Mouse (Mus musculus): ENCODE measurements around the gene Olfr866. TPM values are rescaled to one million over a fixed set of nuclear protein-coding genes. Genes with fewer than 3 reads are reported as not detected.

The Olfr866 gene
- polyA plus RNA-seq (2021; fragmentation: Nextera tagmentation), result not detected in 2 replicates
- long read RNA-seq, experiment 1, result 0 reads
- long read RNA-seq, experiment 2, result 0 reads

GRCm38 (mm10) chr9:20027935-20028334 lies at the start of gene Olfr866:
Gene Olfr866, minus strand, starts transcription at chr9:20028035.

GRCm38 (mm10) chr9:20057462-20057861 lies 29.6 kb upstream of the Olfr866 start, which contains the start of gene Olfr867:
Gene Olfr867, minus strand, starts transcription at chr9:20057562.

Other genes starting within 250 kb of the Olfr866 start
- not detected in 2 replicates for gene Olfr58, start 247.8 kb downstream of the Olfr866 start, polyA plus RNA-seq (2021; fragmentation: Nextera tagmentation)
- not detected in 2 replicates for gene Olfr859, start 223.1 kb downstream of the Olfr866 start, polyA plus RNA-seq (2021; fragmentation: Nextera tagmentation)
- gene Olfr860, start 178.3 kb downstream of the Olfr866 start, polyA plus RNA-seq (2021; fragmentation: Nextera tagmentation), result not detected in 2 replicates
- gene Olfr862, start 140.0 kb downstream of the Olfr866 start, polyA plus RNA-seq (2021; fragmentation: Nextera tagmentation), result not detected in 2 replicates
- gene Olfr77, start 111.2 kb downstream of the Olfr866 start, polyA plus RNA-seq (2021; fragmentation: Nextera tagmentation), result 0.36 and 0.44 TPM in 2 replicates
- not detected in 2 replicates for gene Olfr867, start 29.5 kb upstream of the Olfr866 start, polyA plus RNA-seq (2021; fragmentation: Nextera tagmentation)
- gene Olfr868, start 70.6 kb upstream of the Olfr866 start, polyA plus RNA-seq (2021; fragmentation: Nextera tagmentation), result not detected in 2 replicates
- gene Olfr869, start 101.0 kb upstream of the Olfr866 start, polyA plus RNA-seq (2021; fragmentation: Nextera tagmentation), result not detected in 2 replicates
- gene Olfr870, start 146.0 kb upstream of the Olfr866 start, polyA plus RNA-seq (2021; fragmentation: Nextera tagmentation), result not detected in 2 replicates
- not detected in 2 replicates for gene Olfr871, start 184.2 kb upstream of the Olfr866 start, polyA plus RNA-seq (2021; fragmentation: Nextera tagmentation)
- not detected in 2 replicates for gene Olfr872, start 209.1 kb upstream of the Olfr866 start, polyA plus RNA-seq (2021; fragmentation: Nextera tagmentation)